Mouse (Mus musculus) liver, adult 2 months (tissue): Measurements from ENCODE around the gene Cers5.

ENCODE experiments used
- CTCF ChIP-seq: fragments of 200-500 bp; IDR thresholded peaks from 2 replicates; pipeline ENCODE4 v1.5.1; 2011; ENCODE audit warnings: low read depth, low read length, control low read depth
- POLR2A ChIP-seq: fragments of 200-500 bp; IDR thresholded peaks from 2 replicates; pipeline ENCODE4 v1.6.1; 2011; ENCODE audit warnings: low read length, control low read depth; ENCODE audit not compliant: insufficient read depth; ENCODE audit errors: extremely low read depth

GRCm38 (mm10) chr15:99711491-99711890, 61.2 kb downstream of the Cers5 start:
- TF ChIP-seq CTCF (no peak), POLR2A (no peak)
